Mouse (Mus musculus) intestine, postnatal 0 days (tissue): ENCODE data around the gene Isg20l2. TPM values are rescaled to one million over a fixed set of nuclear protein-coding genes. Genes with fewer than 3 reads are reported as not detected.

Experiments used
- ATAC-seq: fragments of 200-750 bp; cut with Nextera tagmentation; 2 replicates; pipeline ENCODE4 v1.8.0; 2017; ENCODE audit warnings: mild to moderate bottlenecking, moderate TSS enrichment, moderate library complexity
- H3K27ac ChIP-seq: fragments of 300-500 bp; sonication (generic); 2 replicates; pipeline ENCODE4 v1.5.1; 2014; ENCODE audit warnings: mild to moderate bottlenecking, low read depth, low read length, moderate library complexity
- H3K27me3 ChIP-seq: fragments of 300-500 bp; sonication (generic); replicated peaks from 2 replicates; pipeline ENCODE4 v1.6.1; 2014; ENCODE audit warnings: low read length, mixed read lengths; ENCODE audit not compliant: control insufficient read depth, insufficient read depth
- H3K36me3 ChIP-seq: fragments of 300-500 bp; sonication (generic); 2 replicates; pipeline ENCODE4 v1.6.1; 2014; ENCODE audit warnings: mild to moderate bottlenecking, moderate library complexity; ENCODE audit not compliant: control insufficient read depth, insufficient read depth
- H3K4me1 ChIP-seq: fragments of 300-500 bp; sonication (generic); replicated peaks from 2 replicates; pipeline ENCODE4 v1.6.1; 2014; ENCODE audit warnings: antibody characterized with exemption, low read length, mixed read lengths; ENCODE audit not compliant: control insufficient read depth, insufficient read depth
- H3K4me2 ChIP-seq: fragments of 300-500 bp; sonication (generic); replicated peaks from 2 replicates; pipeline ENCODE4 v1.6.1; 2014; ENCODE audit warnings: low read depth, mild to moderate bottlenecking, moderate library complexity
- H3K4me3 ChIP-seq: fragments of 300-500 bp; sonication (generic); 2 replicates; pipeline ENCODE4 v1.5.1; 2014; ENCODE audit warnings: low read depth, low read length
- H3K9ac ChIP-seq: fragments of 300-500 bp; sonication (generic); 2 replicates; pipeline ENCODE4 v1.6.1; 2014; ENCODE audit warnings: mild to moderate bottlenecking, low read depth, low read length
- H3K9me3 ChIP-seq: fragments of 300-500 bp; sonication (generic); 2 replicates; pipeline ENCODE4 v1.6.1; 2016; ENCODE audit warnings: mixed run types; ENCODE audit not compliant: control insufficient read depth
- CTCF ChIP-seq: sonication (generic); IDR thresholded peaks from 2 replicates; pipeline ENCODE4 v1.5.1; 2016; ENCODE audit warnings: low read depth, mild to moderate bottlenecking, control low read depth, antibody characterized with exemption, moderate library complexity
- WGBS: fragments of 180-500 bp; shearing (Covaris S2); extraction: QIAGEN DNeasy Blood & Tissue Kit; methylation state at CpG from one replicate; pipeline ENCODE4 v1.1.7; 2014; 5-methylcytosine and 5-hydroxymethylcytosine counted together
- polyA plus RNA-seq: library from polyadenylated mRNA; unstranded; fragments of >200 nt; fragmentation: Nextera tagmentation; extraction: Ambion mirVana; gene quantifications from 2 replicates; pipeline ENCODE4 v1.2.1, GENCODE M21; 2015

Isg20l2 gene
- polyA plus RNA-seq: 13.9 and 14.1 TPM in 2 replicates

GRCm38 (mm10) chr3:87930078-87930795 is at the start of gene Isg20l2, which contains the start of gene Rrnad1:
Isg20l2 (plus strand) TSS chr3:87930314.
Rrnad1 (minus strand) TSS chr3:87930717.
- H3K4me2 ChIP-seq: peak within 1 kb of the TSS; percentile 89
- H3K9me3 ChIP-seq: no peaks in the 10 kb centered on the region
- H3K36me3 ChIP-seq: peaks cover 39% of the 10 kb centered on the region
- under 1% methylated on average over 71 of the region's 78 CpGs for WGBS
- peak within 1 kb of the TSS; percentile 83 for H3K9ac ChIP-seq
- no peaks in the 10 kb centered on the region for H3K27me3 ChIP-seq
- no peaks in the 10 kb centered on the region; the same call in 1 of the 2 replicates for H3K4me1 ChIP-seq
- H3K4me3 ChIP-seq: peak within 1 kb of the TSS; percentile 94
- peak; percentile 96 for ATAC-seq
- peak within 1 kb of the TSS; percentile 95 for H3K27ac ChIP-seq
- TF ChIP-seq CTCF: peak; percentile 87

GRCm38 (mm10) chr3:87884291-87884690 is 45.8 kb upstream of the Isg20l2 start:
- Histone ChIP-seq H3K27me3 (no peaks in the 10 kb centered on the region), H3K4me2 (peak overlapping the region; percentile 89), H3K4me3 (peak overlapping the region; percentile 84), H3K27ac (no peak overlapping the region), H3K4me1 (0 out of 2 replicates have a peak, but pooled peaks cover 4% of the 10 kb centered on the region), H3K36me3 (peaks cover 6% of the 10 kb centered on the region; the same call in 1 of the 2 replicates), H3K9ac (peak overlapping the region; percentile 88; the same call in 1 of the 2 replicates), H3K9me3 (no peaks in the 10 kb centered on the region)
- 1% methylated on average over 3 of the region's 3 CpGs for whole genome bisulfite sequencing
- ATAC-seq: no peak
- TF ChIP-seq CTCF: no peak

GRCm38 (mm10) chr3:87884708-87885251 is 45.3 kb upstream of the Isg20l2 start:
- Histone ChIP-seq H3K4me1 (0 out of 2 replicates have a peak, but pooled peaks cover 4% of the 10 kb centered on the region), H3K27ac (peak overlapping the region; percentile 71), H3K4me3 (peak overlapping the region; percentile 84), H3K4me2 (peak overlapping the region; percentile 89), H3K36me3 (peaks cover 6% of the 10 kb centered on the region; the same call in 1 of the 2 replicates), H3K9ac (peak overlapping the region; percentile 88), H3K27me3 (no peaks in the 10 kb centered on the region), H3K9me3 (no peaks in the 10 kb centered on the region)
- WGBS: under 1% methylated on average over 28 of the region's 28 CpGs
- peak; percentile 3; the same call in 1 of the 2 replicates for ATAC-seq
- peak; percentile 9; the same call in 1 of the 2 replicates for TF ChIP-seq CTCF

- Histone ChIP-seq H3K9ac (peak within 1 kb of the TSS; percentile 88), H3K4me3 (peak within 1 kb of the TSS; percentile 84), H3K36me3 (peaks cover 4% of the 10 kb centered on the region; the same call in 1 of the 2 replicates), H3K4me2 (peak within 1 kb of the TSS; percentile 89), H3K9me3 (no peaks in the 10 kb centered on the region), H3K27ac (peak within 1 kb of the TSS; percentile 71), H3K27me3 (no peaks in the 10 kb centered on the region), H3K4me1 (0 out of 2 replicates have a peak, but pooled peaks cover 4% of the 10 kb centered on the region)
- 0% methylated on average over 33 of the region's 33 CpGs for WGBS
- peak; percentile 27; the same call in 1 of the 2 replicates for TF ChIP-seq CTCF
- peak; percentile 97 for ATAC-seq
Measured at GRCm38 (mm10) chr3:87885281-87886003, 44.7 kb upstream of the Isg20l2 start, which contains the start of gene Prcc. Prcc (minus strand) TSS chr3:87885608.

GRCm38 (mm10) chr3:87886004-87886365 is 44.1 kb upstream of the Isg20l2 start:
- Histone ChIP-seq H3K27me3 (no peaks in the 10 kb centered on the region), H3K4me3 (peak overlapping the region; percentile 84), H3K9me3 (no peaks in the 10 kb centered on the region), H3K4me2 (peak overlapping the region; percentile 55), H3K9ac (no peak overlapping the region), H3K27ac (no peak overlapping the region), H3K4me1 (0 out of 2 replicates have a peak, but pooled peaks cover 4% of the 10 kb centered on the region), H3K36me3 (no peaks in the 10 kb centered on the region)
- 12% methylated on average over 10 of the region's 10 CpGs for WGBS
- TF ChIP-seq CTCF: no peak
- no peak for ATAC-seq

GRCm38 (mm10) chr3:87886416-87886815 is 43.7 kb upstream of the Isg20l2 start:
- ATAC-seq: no peak
- no peaks in the 10 kb centered on the region for H3K27me3 ChIP-seq
- no peak overlapping the region for H3K9ac ChIP-seq
- H3K9me3 ChIP-seq: no peaks in the 10 kb centered on the region
- no peaks in the 10 kb centered on the region for H3K36me3 ChIP-seq
- no peak overlapping the region for H3K27ac ChIP-seq
- 0 out of 2 replicates have a peak, but pooled peaks cover 4% of the 10 kb centered on the region for H3K4me1 ChIP-seq
- TF ChIP-seq CTCF: no peak
- H3K4me3 ChIP-seq: no peak overlapping the region
- WGBS: 88% methylated on average over 6 of the region's 6 CpGs
- peak overlapping the region; percentile 55; the same call in 1 of the 2 replicates for H3K4me2 ChIP-seq
